Mouse (Mus musculus) urinary bladder, postnatal 25 days (tissue): ENCODE results near the gene Grid1.

Experiments
- DNase-seq: peaks from one replicate; pipeline ENCODE4 v3.0.0; 2022; ENCODE audit warnings: low spot score

Gene Grid1

DNA sequence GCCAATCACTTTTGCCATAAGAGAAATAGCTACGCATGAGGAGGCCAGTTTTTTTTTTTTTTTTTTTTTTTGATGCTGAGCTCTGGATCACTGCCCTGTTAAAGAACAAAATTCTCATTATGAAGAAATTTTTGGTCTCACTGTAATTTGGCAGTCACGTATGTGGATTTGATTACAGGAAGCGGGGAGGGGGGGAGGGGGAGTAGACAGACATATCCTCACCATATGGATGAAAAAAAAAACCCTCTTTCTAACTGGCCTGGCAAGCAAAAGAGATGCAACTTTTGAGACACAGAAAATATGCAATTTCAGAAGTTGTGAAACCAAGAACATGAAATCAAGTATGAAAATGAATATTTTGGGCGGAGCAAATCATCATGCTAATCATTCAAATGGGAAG is 573.7 kb downstream of the Grid1 start:
- DNase-seq: no peak

DNA sequence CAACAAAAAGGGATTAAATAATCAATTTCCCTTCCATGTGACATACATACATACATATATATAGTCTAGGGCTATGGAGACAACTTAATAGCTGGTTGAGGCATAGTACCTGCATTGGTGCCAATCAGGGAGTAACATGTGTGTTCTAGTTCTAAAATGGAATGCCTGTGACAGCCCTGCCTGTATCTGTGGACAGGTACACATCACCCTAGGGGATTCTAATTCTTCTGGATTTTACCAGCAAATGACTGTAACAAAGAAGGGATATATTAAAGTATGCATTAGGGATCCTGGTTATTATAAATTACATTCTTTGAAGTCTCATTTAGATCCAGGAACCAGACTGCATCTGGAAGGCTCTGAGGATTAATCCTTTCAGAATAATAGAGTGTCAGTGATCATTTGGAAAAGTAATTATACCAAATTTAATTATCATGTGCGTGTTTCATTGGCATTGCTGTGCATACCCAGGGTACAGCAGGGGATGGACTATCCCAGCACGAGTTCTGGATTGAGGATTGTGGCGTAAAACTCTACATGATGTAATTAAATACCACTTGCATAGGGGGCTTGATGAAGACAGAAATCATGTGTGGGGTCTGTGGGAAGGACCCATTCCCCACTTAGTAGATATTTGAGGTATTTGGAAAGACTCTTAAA is 584.5 kb downstream of the Grid1 start:
- no peak for DNase-seq

DNA sequence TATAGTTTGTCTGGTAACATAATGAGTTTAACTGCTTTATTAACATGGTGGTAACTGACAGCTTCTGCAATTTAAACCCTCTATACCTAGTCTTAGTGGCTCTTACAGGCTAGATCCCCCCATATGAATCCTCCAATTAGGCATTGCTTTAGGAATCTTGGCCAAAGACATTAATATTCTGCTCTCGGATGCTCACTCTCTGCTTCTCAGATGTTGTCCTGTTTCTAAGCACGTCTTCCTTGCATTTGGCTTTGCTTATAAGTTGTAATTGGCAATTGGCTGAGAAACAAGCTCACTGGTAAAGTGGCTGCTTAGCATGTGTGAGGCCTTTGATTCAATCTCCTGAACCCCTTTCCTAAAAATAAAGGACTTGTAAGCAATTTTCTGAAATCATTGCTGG is 610.4 kb downstream of the Grid1 start:
- DNase-seq: no peak

DNA sequence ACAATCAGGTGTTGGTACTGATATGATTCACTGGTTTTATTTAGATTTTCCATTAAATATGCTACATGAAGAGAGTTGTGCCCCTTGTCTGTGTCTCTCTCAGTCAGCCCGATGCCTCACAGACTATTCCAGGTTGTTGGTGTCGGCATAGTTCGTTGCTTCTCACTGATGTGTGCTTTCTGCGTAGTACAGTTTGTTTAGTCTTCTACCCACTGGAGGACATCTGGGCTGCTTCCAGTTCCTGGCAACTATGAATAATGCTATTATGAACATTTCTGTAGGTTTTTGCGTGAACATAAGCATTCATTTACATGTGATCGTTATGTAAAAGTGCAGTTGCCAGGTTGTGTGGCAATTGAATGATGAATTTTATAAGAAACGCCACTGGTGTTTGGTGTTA is 633.8 kb downstream of the Grid1 start:
- DNase-seq: no peak

DNA sequence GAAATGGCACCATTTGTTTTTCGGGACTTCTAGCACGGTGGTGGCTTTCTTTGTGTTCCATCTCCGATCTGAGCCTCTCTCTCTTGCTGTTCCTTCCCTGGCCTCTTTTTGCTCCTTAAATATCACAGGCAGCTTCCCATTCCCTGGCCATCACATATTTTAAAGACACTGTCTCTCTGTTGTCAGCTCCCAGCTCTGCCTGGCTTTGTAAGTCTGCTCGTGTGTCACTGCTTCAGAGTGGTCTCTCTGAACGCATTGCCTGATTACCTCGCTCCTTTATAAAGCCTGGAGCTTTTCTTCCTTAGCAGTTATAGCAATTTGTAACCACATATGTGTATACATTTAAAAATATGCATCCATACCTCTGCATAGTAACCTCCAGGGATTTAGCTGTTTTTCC is 648.3 kb downstream of the Grid1 start:
- DNase-seq: no peak

DNA sequence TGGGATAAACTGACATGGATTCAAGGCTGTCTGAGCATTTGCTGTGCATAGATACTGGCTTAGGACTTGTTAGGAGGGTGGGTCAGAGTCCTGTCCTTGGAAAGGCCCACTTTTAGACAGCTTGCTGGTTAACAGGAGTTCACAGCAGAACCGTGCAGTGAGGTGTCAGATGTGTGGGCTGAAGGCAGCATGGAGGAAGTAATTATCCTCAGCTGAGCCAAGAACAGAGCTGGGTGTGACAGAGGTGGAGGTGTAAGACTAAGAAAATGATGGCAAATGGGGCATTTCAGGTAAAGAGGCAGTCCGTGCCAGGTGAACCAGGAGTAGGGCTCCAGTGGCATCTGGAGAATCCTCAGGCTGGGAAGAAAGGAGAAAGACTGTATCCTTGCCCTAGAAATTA is 666.1 kb downstream of the Grid1 start:
- no peak for DNase-seq

DNA sequence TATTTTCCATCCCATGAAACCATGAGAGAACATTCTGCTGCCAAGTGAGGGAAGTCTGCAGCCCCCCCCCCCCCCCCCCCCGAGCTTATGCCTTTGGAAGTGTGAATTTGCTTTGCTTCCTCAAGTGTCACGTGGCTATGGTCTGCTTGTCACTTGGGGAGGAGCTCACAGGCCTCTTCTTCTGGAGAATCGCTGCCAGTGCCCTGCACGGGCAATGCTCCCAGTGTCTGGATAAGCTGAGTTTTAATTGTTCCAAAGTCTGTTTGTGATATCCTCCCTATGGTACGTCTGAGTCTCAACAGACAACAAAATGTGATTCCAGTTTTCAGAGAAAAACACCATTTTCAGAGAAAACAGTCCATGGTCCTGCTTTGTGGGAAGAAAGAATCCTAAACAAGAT is 682.4 kb downstream of the Grid1 start:
- no peak for DNase-seq

DNA sequence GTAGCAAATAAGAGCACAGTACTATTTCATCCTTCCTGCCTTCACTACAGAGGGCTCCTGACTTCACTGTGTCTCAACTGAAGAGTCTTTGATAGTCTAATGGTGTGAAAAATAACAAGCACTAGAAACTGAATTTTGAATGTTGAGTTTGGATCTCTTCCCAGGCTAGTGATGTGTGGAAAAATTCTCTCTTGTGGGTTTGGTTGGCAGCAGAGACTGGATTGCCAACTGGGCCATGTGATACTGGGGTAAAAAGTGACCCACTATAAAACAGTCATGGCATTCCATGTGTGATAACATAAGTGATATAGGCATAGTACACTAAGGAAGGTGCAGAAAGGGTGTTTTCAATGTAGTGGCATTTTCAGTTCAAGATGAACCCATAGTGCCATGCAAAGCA is 699.5 kb downstream of the Grid1 start:
- DNase-seq: no peak

DNA sequence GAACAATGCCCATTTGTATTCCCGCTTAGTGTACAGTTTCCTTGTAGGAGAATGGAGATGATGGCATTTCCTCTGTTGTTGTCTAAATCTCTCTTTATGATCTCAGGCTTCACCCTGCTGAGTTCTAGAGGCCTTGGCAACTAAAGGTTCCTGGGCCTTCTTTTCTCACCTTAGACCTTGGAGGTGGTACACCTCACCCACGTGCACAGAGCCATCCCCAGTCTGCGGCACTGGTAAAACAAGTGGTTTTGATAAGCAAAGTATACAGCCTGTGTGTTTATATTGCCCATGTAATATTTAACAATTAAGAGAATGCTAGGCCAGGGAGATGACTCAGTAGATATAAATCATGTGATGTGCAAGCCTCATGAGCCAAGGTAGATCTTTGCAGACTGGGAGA is 718.9 kb downstream of the Grid1 start:
- no peak for DNase-seq

DNA sequence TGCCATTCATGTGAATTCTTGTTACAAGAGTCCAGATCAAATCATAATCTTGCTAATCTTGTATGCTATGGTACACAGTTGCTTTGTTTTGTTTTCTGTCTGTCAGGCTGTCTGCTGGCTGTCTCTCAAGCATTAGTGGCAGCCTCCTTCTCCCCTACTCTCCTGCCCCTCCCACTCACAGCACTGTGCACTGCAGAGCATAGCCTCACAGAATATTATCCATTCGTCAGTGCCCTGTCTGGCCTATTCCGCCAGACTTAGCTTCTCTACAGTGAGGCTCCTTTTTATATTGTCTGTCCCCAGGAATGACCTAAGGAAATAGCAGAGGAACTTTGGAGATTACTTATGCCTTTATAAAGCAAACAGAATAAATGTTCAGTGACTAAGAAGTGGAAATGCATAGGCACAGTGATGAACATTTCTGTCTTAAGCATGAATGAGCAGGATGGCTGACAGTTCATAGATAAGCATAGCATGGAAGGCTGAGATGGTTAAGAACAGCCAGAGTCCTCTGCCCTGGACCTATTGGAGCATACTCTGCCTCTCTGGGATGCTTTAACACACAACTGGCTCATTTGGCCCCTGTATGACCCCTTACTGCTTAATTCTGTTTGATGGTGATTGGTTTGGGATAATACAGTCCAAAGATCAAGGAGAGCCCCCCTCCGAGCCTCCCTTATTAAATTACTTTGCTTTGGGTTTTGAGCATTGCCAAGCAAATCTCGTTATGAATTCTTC is 721.5 kb downstream of the Grid1 start:
- no peak for DNase-seq

DNA sequence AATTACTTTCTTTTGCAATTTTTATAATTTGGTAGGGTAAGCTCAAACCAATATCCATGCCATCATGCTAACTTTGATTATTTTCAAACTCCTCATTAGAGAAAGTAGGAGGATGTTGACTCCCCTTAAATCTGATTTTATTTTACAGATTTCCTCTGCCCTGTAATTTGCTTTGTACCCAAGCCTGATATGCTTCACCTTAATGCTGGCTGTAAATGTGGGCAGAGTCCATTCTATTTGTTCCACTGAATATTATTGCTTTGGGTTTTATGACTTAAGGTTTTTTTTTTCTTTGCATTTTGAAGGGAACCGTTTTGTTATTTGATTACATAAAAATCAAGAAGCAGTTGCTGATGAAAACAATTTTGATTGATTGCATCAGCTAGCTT is 722.1 kb downstream of the Grid1 start:
- DNase-seq: no peak

DNA sequence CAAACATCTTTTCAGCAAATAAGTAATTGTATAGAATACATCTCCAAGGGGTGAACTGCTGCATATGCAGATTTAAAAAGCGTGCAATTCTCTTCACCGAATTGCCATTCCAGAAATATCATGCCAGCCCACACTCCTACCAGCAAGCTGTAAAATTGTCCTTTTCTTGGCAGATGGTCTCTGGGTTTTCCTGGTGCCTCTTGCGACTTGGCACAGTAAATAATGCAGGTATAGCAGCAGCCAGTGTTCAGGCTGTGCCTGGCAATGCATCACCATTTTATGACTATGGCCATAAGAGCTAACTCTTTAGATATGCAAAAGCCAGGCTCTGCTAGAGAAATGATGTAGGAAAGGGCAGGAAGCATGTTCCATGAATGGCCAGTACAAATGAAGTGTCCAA is 734.4 kb downstream of the Grid1 start:
- DNase-seq: no peak

DNA sequence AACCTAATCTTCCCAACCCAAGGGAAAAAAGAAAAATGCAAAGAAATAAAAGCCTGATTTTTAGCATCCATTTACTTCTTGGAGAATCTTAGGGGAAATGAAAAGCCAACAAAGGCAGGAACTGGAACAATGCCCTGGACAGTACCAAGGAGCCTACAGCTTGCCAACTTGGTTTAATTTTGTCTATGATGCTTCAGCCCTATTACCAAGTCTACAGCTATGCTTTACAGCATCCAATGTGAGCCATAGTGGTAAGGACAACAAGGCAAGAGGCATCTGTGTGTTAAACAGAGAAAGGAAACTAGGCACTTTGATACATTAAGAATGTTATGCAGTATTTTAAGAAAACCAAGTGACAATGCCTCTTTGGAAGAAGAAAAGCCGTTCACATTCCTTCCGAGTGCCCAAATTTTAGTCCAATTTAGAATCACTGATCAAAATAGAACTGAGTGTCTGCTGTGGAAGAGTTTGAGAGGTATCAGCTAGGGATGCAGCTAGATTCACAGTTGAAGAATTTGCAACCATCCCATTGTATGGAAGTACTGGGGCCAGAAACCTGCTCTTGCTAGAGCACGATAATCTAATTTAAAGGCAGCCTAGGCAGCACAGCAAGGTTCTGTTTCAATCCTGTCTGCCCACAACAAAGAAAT is 741.5 kb downstream of the Grid1 start:
- DNase-seq: no peak

DNA sequence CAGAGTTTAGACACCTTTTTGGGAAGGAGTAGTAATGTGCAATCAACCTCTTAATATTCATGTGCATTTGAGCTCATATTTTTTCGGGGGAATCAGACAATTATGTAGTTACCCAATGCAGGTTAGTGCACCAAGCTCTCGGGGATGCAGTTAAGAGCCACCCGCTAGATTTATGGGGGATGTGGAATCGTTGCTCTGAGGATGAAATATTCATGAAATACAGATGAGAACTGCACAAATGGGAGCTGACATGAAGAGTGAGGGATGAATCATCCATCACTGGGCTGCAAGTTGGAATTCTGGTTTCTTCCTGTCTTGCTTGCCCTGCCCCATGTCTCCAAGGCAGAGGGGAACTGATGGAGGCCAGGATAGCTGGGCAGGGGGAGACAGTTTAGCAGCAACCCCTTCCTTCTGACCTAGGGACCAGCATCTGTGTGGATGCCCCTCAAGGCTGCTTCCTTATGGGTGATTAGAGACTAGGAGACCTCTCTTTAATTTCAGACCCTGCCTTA is 753.1 kb downstream of the Grid1 start:
- no peak for DNase-seq

DNA sequence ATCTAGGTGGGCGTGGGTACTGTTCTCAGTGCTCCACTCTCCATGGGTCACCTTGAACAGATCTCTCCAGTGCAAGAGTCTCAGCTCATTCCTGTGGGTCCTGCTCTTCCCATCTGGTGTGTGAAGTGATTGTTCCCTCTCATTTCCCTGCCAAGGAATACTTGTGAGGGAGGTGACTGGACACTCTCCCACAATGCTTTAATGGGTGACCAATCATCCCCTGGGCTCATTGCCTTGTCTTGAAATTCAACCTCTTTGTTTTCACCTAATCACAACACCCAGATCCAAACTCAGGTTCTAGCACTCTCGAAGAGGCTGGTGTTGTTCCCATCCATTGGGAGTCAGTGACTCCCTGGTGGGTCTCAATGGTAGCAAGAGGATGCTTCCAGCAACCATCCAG is 754.6 kb downstream of the Grid1 start:
- no peak for DNase-seq

DNA sequence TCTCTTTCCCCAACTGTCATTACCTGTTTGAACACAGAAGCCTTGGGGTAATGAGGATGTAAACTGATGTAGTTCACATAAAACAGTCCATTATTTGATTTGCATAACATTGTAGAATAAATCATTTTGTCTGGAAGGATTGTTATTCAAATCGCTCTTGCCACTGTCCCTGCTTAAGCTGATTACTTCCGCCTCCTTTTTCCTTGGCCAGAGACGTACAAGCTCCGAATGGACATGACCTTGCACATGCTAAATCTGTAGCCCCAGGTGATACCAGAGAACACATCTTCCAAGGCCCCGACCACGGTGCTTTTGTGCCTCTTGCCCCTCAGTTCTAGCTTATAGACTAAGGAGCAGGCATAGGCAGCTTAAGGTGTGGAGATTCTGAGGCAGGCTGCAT is 755.4 kb downstream of the Grid1 start:
- DNase-seq: no peak

DNA sequence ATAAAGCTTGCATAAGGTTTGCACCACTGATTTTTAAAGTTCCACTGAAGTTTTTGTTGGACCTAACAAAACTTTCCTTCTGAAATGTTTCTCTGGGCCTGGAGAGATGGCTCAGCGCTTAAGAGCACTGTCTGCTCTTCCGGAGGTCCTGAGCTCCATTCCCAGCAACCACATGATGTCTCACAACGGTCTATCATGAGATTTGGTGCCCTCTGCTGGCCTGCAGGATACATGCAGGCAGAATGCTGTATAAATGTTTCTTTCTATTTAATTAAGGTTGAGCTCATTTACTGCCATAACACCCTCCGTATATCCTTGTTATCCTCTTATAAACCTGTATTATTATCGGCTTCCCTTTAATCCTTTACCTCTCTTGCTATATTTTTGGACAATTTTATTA is 805.8 kb downstream of the Grid1 start:
- DNase-seq: no peak
